Mouse (Mus musculus): ENCODE measurements at regions not wholly inside any gene's neighbourhood (a gene's known extent, or its start where the extent isn't known, plus 50 kb on each side); places are given as distances from the start of the nearest gene placed in this dataset.

DNA sequence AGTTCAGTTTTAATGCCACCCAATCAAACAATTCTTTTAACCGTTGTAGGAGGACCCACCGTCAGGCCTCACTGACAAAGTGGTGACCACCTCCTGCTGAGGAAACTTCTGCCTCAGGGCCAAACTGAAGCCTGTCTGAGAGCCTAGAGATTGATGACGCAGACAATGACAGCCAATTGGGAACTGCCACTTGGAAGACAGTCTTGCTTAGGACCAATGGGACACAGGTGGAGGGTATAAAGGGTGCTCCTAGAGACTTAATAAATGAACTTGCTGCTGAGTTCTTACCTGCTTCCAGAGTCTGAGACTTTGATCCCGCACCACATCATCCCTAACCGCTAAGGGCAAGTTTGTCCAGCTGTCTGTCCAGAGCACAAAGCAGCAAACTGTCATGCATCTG, 80.0 kb downstream of the Tbx4 start:
- H3K36me3 ChIP-seq (ENCODE audit: control insufficient read depth, insufficient read depth), result no peaks in the 10 kb centered on the region
- WGBS, result 86% methylated on average over 5 of the region's 5 CpGs
- no peaks in the 10 kb centered on the region; the same call in 1 of the 2 replicates for H3K4me1 ChIP-seq (replicated peaks; ENCODE audit: control insufficient read depth, insufficient read depth, low read length)
- no peaks in the 10 kb centered on the region for H3K9me3 ChIP-seq (ENCODE audit: control insufficient read depth)
- H3K4me3 ChIP-seq (ENCODE audit: low read depth, low read length), result no peak overlapping the region
- H3K4me2 ChIP-seq (replicated peaks; ENCODE audit: low read depth), result no peak overlapping the region
- ATAC-seq, result no peak
- no peak overlapping the region for H3K27ac ChIP-seq (ENCODE audit: low read depth, low read length)
- H3K9ac ChIP-seq (ENCODE audit: low read depth, low read length), result no peak overlapping the region
- H3K27me3 ChIP-seq (replicated peaks; ENCODE audit: control insufficient read depth, insufficient read depth, low read length), result no peaks in the 10 kb centered on the region
- no peak for TF ChIP-seq CTCF (IDR thresholded peaks at IDR 0.05; ENCODE audit: low read depth)

GRCm38 (mm10) chr11:85970287-85970686, 84.1 kb downstream of the Tbx4 start:
- H3K9ac ChIP-seq (ENCODE audit: low read depth, low read length), result no peak overlapping the region
- no peak for ATAC-seq
- no peaks in the 10 kb centered on the region for H3K36me3 ChIP-seq (ENCODE audit: control insufficient read depth, insufficient read depth)
- H3K27ac ChIP-seq (ENCODE audit: low read depth, low read length), result no peak overlapping the region
- H3K9me3 ChIP-seq (ENCODE audit: control insufficient read depth), result no peaks in the 10 kb centered on the region
- peaks cover 3% of the 10 kb centered on the region; the same call in 1 of the 2 replicates for H3K4me1 ChIP-seq (replicated peaks; ENCODE audit: control insufficient read depth, insufficient read depth, low read length)
- no peak for TF ChIP-seq CTCF (IDR thresholded peaks at IDR 0.05; ENCODE audit: low read depth)
- WGBS, result 76% methylated on average over 2 of the region's 2 CpGs
- no peaks in the 10 kb centered on the region for H3K27me3 ChIP-seq (replicated peaks; ENCODE audit: control insufficient read depth, insufficient read depth, low read length)
- H3K4me2 ChIP-seq (replicated peaks; ENCODE audit: low read depth), result no peak overlapping the region
- no peak overlapping the region for H3K4me3 ChIP-seq (ENCODE audit: low read depth, low read length)

DNA sequence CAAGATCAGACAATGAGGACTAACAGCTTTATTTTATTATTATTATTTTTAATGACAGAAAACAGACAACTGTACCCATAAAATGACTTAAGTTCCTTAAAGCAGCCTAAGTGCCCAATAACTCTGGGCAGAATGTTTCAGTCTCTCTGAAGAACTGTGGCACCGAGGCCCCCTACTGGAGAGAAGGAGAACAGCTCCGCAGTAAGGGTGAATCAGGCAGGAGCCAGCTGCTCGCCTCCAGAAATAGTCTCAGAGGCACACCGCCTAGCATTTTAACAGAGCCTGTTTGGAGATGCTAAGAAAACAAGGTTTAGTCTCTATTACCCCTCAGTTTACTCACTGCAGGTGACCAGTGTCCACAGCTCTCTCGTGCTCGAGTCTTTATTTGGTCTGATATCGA, 86.2 kb downstream of the Tbx4 start:
- WGBS, result 24% methylated on average over 7 of the region's 7 CpGs
- H3K4me1 ChIP-seq (replicated peaks; ENCODE audit: control insufficient read depth, insufficient read depth, low read length), result peaks cover 3% of the 10 kb centered on the region; the same call in 1 of the 2 replicates

GRCm38 (mm10) chr11:85973736-85974135, 87.5 kb downstream of the Tbx4 start:
- Histone ChIP-seq H3K4me1 (replicated peaks; ENCODE audit: control insufficient read depth, insufficient read depth, low read length) (peaks cover 3% of the 10 kb centered on the region; the same call in 1 of the 2 replicates), H3K4me2 (replicated peaks; ENCODE audit: low read depth) (no peak overlapping the region), H3K27ac (ENCODE audit: low read depth, low read length) (no peak overlapping the region), H3K9ac (ENCODE audit: low read depth, low read length) (no peak overlapping the region), H3K9me3 (ENCODE audit: control insufficient read depth) (no peaks in the 10 kb centered on the region), H3K27me3 (replicated peaks; ENCODE audit: control insufficient read depth, insufficient read depth, low read length) (no peaks in the 10 kb centered on the region; the same call in 1 of the 2 replicates), H3K36me3 (ENCODE audit: control insufficient read depth, insufficient read depth) (no peaks in the 10 kb centered on the region), H3K4me3 (ENCODE audit: low read depth, low read length) (no peak overlapping the region)
- TF ChIP-seq CTCF (IDR thresholded peaks at IDR 0.05; ENCODE audit: low read depth), result no peak
- no peak for ATAC-seq
- WGBS, result 25% methylated on average over 5 of the region's 5 CpGs

More for the DNA sequence above, 86.2 kb downstream of the Tbx4 start:
- no peaks in the 10 kb centered on the region for H3K9me3 ChIP-seq (ENCODE audit: control insufficient read depth)
- no peak overlapping the region for H3K4me2 ChIP-seq (replicated peaks; ENCODE audit: low read depth)
- ATAC-seq, result no peak
- H3K4me3 ChIP-seq (ENCODE audit: low read depth, low read length), result no peak overlapping the region
- peak; percentile 89 for TF ChIP-seq CTCF (IDR thresholded peaks at IDR 0.05; ENCODE audit: low read depth)
- no peaks in the 10 kb centered on the region; the same call in 1 of the 2 replicates for H3K27me3 ChIP-seq (replicated peaks; ENCODE audit: control insufficient read depth, insufficient read depth, low read length)
- no peak overlapping the region for H3K27ac ChIP-seq (ENCODE audit: low read depth, low read length)
- H3K36me3 ChIP-seq (ENCODE audit: control insufficient read depth, insufficient read depth), result no peaks in the 10 kb centered on the region
- no peak overlapping the region for H3K9ac ChIP-seq (ENCODE audit: low read depth, low read length)

DNA sequence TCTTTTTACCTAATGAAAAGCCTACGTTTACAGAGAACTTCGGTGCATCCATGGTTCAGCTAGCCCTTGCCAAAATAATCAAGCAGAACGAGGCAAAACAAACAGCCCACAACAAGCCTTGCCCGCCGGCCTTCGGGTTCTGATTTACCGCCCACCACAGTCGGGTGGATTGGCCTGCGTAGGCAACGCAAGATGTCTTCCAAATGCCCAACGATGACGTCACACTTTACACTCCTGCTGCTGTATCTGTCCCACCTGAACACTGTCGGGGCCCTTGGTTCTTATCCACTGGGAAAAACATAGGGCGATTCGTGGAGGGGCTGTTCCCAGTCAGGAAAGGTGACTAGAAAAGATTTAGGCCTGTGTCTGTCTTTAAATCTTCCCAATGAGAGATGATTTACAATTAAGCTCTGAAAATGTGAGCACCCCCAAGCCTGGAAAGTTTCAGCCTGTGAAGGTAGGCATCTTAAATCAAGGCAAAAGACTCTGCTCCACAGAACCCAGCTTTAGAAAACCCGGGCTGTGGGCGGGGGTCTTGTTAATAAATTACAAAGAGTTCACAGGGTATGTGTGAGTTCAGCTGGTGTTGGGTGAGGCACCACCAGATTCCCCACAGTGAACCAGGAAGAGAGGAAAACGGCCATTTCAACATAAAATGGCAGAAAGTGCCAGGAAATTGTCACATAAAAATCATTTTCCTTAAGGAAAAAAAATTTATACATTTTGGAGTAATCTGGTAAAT, 90.6 kb downstream of the Tbx4 start:
- no peak overlapping the region for H3K9ac ChIP-seq (ENCODE audit: low read depth, low read length)
- H3K4me1 ChIP-seq (replicated peaks; ENCODE audit: control insufficient read depth, insufficient read depth, low read length), result peaks cover 3% of the 10 kb centered on the region; the same call in 1 of the 2 replicates
- H3K27ac ChIP-seq (ENCODE audit: low read depth, low read length), result no peak overlapping the region
- H3K4me2 ChIP-seq (replicated peaks; ENCODE audit: low read depth), result no peak overlapping the region
- no peak for ATAC-seq
- TF ChIP-seq CTCF (IDR thresholded peaks at IDR 0.05; ENCODE audit: low read depth), result no peak
- H3K36me3 ChIP-seq (ENCODE audit: control insufficient read depth, insufficient read depth), result no peaks in the 10 kb centered on the region
- no peaks in the 10 kb centered on the region for H3K9me3 ChIP-seq (ENCODE audit: control insufficient read depth)
- H3K4me3 ChIP-seq (ENCODE audit: low read depth, low read length), result no peak overlapping the region
- WGBS, result 72% methylated on average over 18 of the region's 18 CpGs
- no peaks in the 10 kb centered on the region; the same call in 1 of the 2 replicates for H3K27me3 ChIP-seq (replicated peaks; ENCODE audit: control insufficient read depth, insufficient read depth, low read length)

- no peak overlapping the region for H3K4me2 ChIP-seq (replicated peaks; ENCODE audit: low read depth)
- no peak overlapping the region for H3K27ac ChIP-seq (ENCODE audit: low read depth, low read length)
These were observed 94.2 kb downstream of the Tbx4 start for GRCm38 (mm10) chr11:85980388-85980787.

More at GRCm38 (mm10) chr11:85980388-85980787, 94.2 kb downstream of the Tbx4 start:
- ATAC-seq, result no peak
- TF ChIP-seq CTCF (IDR thresholded peaks at IDR 0.05; ENCODE audit: low read depth), result no peak
- Histone ChIP-seq H3K9ac (ENCODE audit: low read depth, low read length) (no peak overlapping the region), H3K9me3 (ENCODE audit: control insufficient read depth) (no peaks in the 10 kb centered on the region), H3K27me3 (replicated peaks; ENCODE audit: control insufficient read depth, insufficient read depth, low read length) (no peaks in the 10 kb centered on the region; the same call in 1 of the 2 replicates), H3K4me3 (ENCODE audit: low read depth, low read length) (no peak overlapping the region), H3K4me1 (replicated peaks; ENCODE audit: control insufficient read depth, insufficient read depth, low read length) (no peaks in the 10 kb centered on the region), H3K36me3 (ENCODE audit: control insufficient read depth, insufficient read depth) (no peaks in the 10 kb centered on the region)
- 78% methylated on average over 11 of the region's 11 CpGs for WGBS
